Mouse (Mus musculus) lung, embryonic 15.5 days (tissue): ENCODE measurements around the gene Gpr132. TPM values are rescaled to one million over a fixed set of nuclear protein-coding genes. Genes with fewer than 3 reads are reported as not detected.
"Not testable (repeated sequence)": the region's sequence is repeated elsewhere in the genome, so short reads cannot be mapped to it uniquely, and the experiment has no call there.

Source experiments
- ATAC-seq: fragments of 200-750 bp; cut with Nextera tagmentation; 2 replicates; pipeline ENCODE4 v1.8.0; 2017; ENCODE audit warnings: moderate number of reproducible peaks, borderline replicate concordance; ENCODE audit not compliant: low FRiP score, low TSS enrichment; ENCODE audit errors: extremely low read depth
- H3K27ac ChIP-seq: fragments of 300-500 bp; sonication (generic); 2 replicates; pipeline ENCODE4 v1.5.1; 2015; ENCODE audit warnings: moderate library complexity, mild to moderate bottlenecking, inconsistent platforms
- H3K27me3 ChIP-seq: fragments of 300-500 bp; sonication (generic); 2 replicates; pipeline ENCODE4 v1.6.1; 2015; ENCODE audit warnings: inconsistent platforms
- H3K36me3 ChIP-seq: fragments of 300-500 bp; sonication (generic); 2 replicates; pipeline ENCODE4 v1.6.1; 2015; ENCODE audit warnings: inconsistent platforms
- H3K4me1 ChIP-seq: fragments of 300-500 bp; sonication (generic); 2 replicates; pipeline ENCODE4 v1.6.1; 2015; ENCODE audit warnings: inconsistent platforms
- H3K4me2 ChIP-seq: fragments of 300-500 bp; sonication (generic); 2 replicates; pipeline ENCODE4 v1.6.1; 2015; ENCODE audit warnings: inconsistent platforms, mild to moderate bottlenecking, moderate library complexity
- H3K4me3 ChIP-seq: fragments of 300-500 bp; sonication (generic); 2 replicates; pipeline ENCODE4 v1.5.1; 2015; ENCODE audit warnings: mild to moderate bottlenecking, inconsistent platforms
- H3K9ac ChIP-seq: fragments of 300-500 bp; sonication (generic); 2 replicates; pipeline ENCODE4 v1.6.1; 2015; ENCODE audit warnings: inconsistent platforms
- H3K9me3 ChIP-seq: fragments of 300-500 bp; sonication (generic); 2 replicates; pipeline ENCODE4 v1.6.1; 2016; ENCODE audit warnings: inconsistent platforms
- WGBS: fragments of 180-500 bp; shearing (Covaris S2); methylation state at CpG from one replicate; pipeline ENCODE4 v1.1.7; 2015; 5-methylcytosine and 5-hydroxymethylcytosine counted together
- polyA plus RNA-seq: library from polyadenylated mRNA; unstranded; fragments of >200 nt; fragmentation: Nextera tagmentation; extraction: Ambion mirVana; gene quantifications from 2 replicates; pipeline ENCODE4 v1.2.1, GENCODE M21; 2015

Gpr132 gene
- polyA plus RNA-seq, 1 experiment from 2014 or later = 0.79 TPM

DNA sequence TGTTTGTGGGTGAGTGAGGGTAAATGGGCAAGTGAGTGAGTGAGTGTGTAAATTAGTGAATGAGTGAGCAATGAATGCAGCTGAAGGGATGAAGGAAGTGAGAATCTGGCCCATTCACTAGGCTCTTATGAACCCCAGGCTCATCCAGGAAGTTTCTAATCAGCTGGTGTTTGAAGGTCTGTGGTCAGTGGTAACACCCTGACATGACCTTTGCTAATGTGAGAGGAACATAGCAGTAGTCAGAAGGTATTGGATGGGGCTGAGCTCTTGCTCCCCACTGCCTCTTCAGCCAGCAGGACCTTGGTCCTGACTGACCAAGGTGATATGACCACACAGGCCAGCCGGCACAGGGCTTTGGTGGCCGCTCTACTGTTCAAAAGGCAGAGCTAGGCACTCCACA lies 20.1 kb downstream of the Gpr132 start:
- Histone ChIP-seq H3K9me3 (no peaks in the 10 kb centered on the region), H3K36me3 (no peaks in the 10 kb centered on the region), H3K4me3 (no peak overlapping the region), H3K4me2 (no peak overlapping the region), H3K27me3 (no peaks in the 10 kb centered on the region), H3K4me1 (no peaks in the 10 kb centered on the region), H3K27ac (no peak overlapping the region), H3K9ac (no peak overlapping the region)
- 93% methylated on average over 2 of the region's 2 CpGs for WGBS
- no peak for ATAC-seq

- no peak overlapping the region for H3K9ac ChIP-seq
- no peaks in the 10 kb centered on the region for H3K9me3 ChIP-seq
- no peak overlapping the region for H3K4me2 ChIP-seq
- H3K4me1 ChIP-seq = no peaks in the 10 kb centered on the region
- no peak for ATAC-seq
- H3K27ac ChIP-seq = no peak overlapping the region
- no peaks in the 10 kb centered on the region for H3K27me3 ChIP-seq
- no peaks in the 10 kb centered on the region for H3K36me3 ChIP-seq
- 17% methylated on average over 3 of the region's 3 CpGs for WGBS
- H3K4me3 ChIP-seq = no peak overlapping the region
Observed at GRCm38 (mm10) chr12:112843803-112844202, 24.2 kb downstream of the Gpr132 start.

- 53% methylated on average over 2 of the region's 2 CpGs for WGBS
- not testable (repeated sequence) for H3K4me3 ChIP-seq, H3K36me3 ChIP-seq, H3K4me2 ChIP-seq, ATAC-seq, H3K9me3 ChIP-seq, H3K4me1 ChIP-seq, H3K27ac ChIP-seq, H3K9ac ChIP-seq, H3K27me3 ChIP-seq
Observed at GRCm38 (mm10) chr12:112842128-112842527, 25.9 kb downstream of the Gpr132 start.

- H3K36me3 ChIP-seq, H3K27ac ChIP-seq, H3K9me3 ChIP-seq, H3K27me3 ChIP-seq, H3K4me1 ChIP-seq, ATAC-seq, H3K9ac ChIP-seq, H3K4me2 ChIP-seq, H3K4me3 ChIP-seq: not testable (repeated sequence)
- 57% methylated on average over 4 of the region's 4 CpGs for WGBS
Observed at GRCm38 (mm10) chr12:112841338-112841892, 26.6 kb downstream of the Gpr132 start.

DNA sequence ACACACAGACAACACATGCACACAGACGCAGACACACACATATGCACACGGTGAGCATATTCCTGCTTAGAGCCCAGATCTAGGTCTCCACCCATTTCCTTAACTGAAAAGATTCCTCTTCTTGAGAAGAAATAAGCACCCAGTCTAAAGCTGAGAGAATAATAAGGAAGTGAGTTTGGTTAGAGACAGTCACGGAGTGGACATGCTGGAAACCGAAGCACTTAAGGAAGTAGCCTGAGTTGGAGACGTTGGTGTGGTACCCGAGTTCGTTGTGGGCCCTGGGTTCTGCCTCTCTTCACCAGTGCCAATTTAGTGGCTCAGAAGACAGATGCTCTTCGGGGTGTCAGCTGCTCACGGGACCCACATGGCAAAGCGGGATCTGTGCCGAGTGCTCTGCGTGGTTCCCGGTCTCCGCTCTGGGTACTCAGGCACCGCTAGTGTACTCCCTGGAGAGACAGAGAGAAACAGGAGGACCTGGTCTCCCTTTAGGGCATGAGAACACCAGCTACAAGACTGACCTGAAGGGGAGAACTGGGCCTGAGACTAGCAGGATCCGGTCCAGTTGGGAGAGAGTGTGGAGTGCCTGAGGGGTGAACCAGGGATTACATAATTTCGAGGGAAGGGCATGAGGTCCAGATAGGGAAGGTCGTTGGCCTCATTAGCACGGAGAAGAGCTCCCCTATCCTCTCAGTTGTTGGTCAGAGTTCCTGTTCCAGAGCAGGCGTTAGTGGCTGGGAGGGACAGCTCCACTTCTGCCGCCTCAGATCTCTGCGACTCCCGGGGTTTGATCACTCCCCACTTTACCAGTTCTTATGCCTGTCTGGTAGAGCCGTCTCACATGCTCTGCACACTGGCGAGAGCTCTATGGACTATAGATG lies 27.6 kb downstream of the Gpr132 start:
- Histone ChIP-seq H3K4me3 (no peak overlapping the region), H3K9me3 (no peaks in the 10 kb centered on the region), H3K4me1 (no peaks in the 10 kb centered on the region), H3K27me3 (no peaks in the 10 kb centered on the region), H3K27ac (no peak overlapping the region), H3K36me3 (no peaks in the 10 kb centered on the region), H3K9ac (no peak overlapping the region), H3K4me2 (no peak overlapping the region)
- WGBS = 69% methylated on average over 25 of the region's 25 CpGs
- ATAC-seq = no peak

- Histone ChIP-seq H3K4me3 (no peak overlapping the region), H3K27me3 (no peaks in the 10 kb centered on the region), H3K36me3 (no peaks in the 10 kb centered on the region), H3K4me1 (peaks cover 7% of the 10 kb centered on the region), H3K27ac (no peak overlapping the region), H3K4me2 (no peak overlapping the region), H3K9ac (no peak overlapping the region), H3K9me3 (no peaks in the 10 kb centered on the region)
- no peak for ATAC-seq
- WGBS = 62% methylated on average over 2 of the region's 2 CpGs
Observed at GRCm38 (mm10) chr12:112835046-112835445, 33.0 kb downstream of the Gpr132 start.

DNA sequence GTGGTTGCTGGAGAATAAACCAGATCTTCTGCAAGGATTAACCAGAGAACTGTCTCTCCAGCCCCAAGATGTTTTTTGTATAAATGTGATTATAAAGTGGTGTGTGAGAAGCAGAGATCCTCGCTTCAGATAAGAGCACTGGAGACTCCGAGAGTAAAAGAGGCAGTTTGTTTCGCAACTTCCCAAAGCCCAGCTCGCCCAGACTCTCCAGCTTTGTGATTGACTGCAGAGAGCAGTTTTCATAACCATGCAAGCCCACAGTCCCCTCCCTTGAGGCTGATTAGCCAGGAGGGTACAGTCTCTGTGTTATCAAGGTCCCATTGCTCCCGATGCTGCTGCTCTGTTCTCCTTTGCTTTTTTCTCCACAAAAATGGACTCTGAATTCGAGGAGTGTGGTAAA lies 34.5 kb downstream of the Gpr132 start:
- Histone ChIP-seq H3K4me3 (no peak overlapping the region), H3K36me3 (no peaks in the 10 kb centered on the region), H3K4me1 (peaks cover 9% of the 10 kb centered on the region), H3K27me3 (no peaks in the 10 kb centered on the region), H3K9ac (no peak overlapping the region), H3K9me3 (no peaks in the 10 kb centered on the region), H3K4me2 (no peak overlapping the region), H3K27ac (no peak overlapping the region)
- ATAC-seq = no peak
- WGBS = 50% methylated on average over 6 of the region's 6 CpGs

DNA sequence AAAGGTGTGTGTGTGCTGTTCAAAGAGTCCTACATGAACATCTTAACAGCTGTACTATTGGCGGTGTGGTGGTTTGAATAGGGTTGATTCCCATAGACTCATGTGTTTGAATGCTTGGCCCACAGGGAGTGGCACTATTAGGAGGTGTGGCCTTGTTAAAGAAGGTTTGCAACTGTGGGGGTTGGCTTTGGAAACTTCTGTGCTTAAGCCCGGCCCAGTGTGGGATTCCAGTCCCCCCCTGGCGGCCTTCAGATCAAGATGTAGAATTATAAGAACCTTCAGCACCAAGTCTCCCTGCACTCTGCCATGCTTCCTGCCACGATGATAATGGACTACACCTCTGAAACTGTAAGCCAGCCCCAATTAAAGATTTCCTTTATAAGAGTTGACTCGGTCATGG lies 35.6 kb downstream of the Gpr132 start:
- 85% methylated on average over 5 of the region's 5 CpGs for WGBS
- Histone ChIP-seq H3K4me2 (no peak overlapping the region), H3K27ac (no peak overlapping the region), H3K4me1 (peaks cover 16% of the 10 kb centered on the region), H3K4me3 (no peak overlapping the region), H3K9me3 (no peaks in the 10 kb centered on the region), H3K9ac (no peak overlapping the region), H3K36me3 (peaks cover 4% of the 10 kb centered on the region), H3K27me3 (no peaks in the 10 kb centered on the region)
- no peak for ATAC-seq

GRCm38 (mm10) chr12:112830570-112830969 lies 37.5 kb downstream of the Gpr132 start:
- 80% methylated on average over 3 of the region's 3 CpGs for WGBS
- Histone ChIP-seq H3K27ac (no peak overlapping the region), H3K27me3 (no peaks in the 10 kb centered on the region), H3K9me3 (no peaks in the 10 kb centered on the region), H3K4me1 (peaks cover 35% of the 10 kb centered on the region), H3K9ac (peak overlapping the region; percentile 76), H3K4me3 (peak overlapping the region; percentile 73), H3K36me3 (peaks cover 15% of the 10 kb centered on the region), H3K4me2 (peak overlapping the region; percentile 65)
- ATAC-seq = no peak

DNA sequence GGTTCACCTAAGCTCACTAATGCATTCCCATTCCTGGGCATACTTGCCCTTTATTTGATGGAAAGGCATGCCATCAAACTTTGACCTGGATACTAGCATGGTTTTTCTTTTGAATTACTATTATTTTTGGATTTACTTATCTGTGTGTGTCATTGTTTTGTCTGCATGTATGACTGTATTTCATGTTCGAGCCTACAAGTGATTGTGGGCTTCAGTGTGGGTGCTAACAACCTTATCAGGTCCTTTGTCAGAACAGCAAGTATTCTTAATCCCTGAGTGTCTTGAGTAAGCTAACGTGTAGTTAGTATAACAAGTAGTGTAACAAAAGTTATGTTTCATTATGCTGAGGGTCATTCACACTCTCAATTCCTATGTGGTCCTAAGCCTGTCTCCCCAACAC lies 37.9 kb downstream of the Gpr132 start:
- Histone ChIP-seq H3K9ac (peak overlapping the region; percentile 76), H3K4me2 (peak overlapping the region; percentile 65), H3K4me3 (peak overlapping the region; percentile 73), H3K27ac (peak overlapping the region; percentile 51; the same call in 1 of the 2 replicates), H3K9me3 (no peaks in the 10 kb centered on the region), H3K4me1 (peaks cover 37% of the 10 kb centered on the region), H3K36me3 (peaks cover 18% of the 10 kb centered on the region), H3K27me3 (no peaks in the 10 kb centered on the region)
- 18% methylated on average over 2 of the region's 2 CpGs for WGBS
- no peak for ATAC-seq

GRCm38 (mm10) chr12:112829244-112829864 lies 38.7 kb downstream of the Gpr132 start, which contains the start of gene Cdca4:
Cdca4 (minus strand) TSS chr12:112829423.
- Histone ChIP-seq H3K9me3 (no peaks in the 10 kb centered on the region), H3K4me2 (peak within 1 kb of the TSS; percentile 65), H3K36me3 (peaks cover 26% of the 10 kb centered on the region), H3K27ac (peak within 1 kb of the TSS; percentile 93), H3K9ac (peak within 1 kb of the TSS; percentile 97), H3K27me3 (no peaks in the 10 kb centered on the region), H3K4me3 (peak within 1 kb of the TSS; percentile 73), H3K4me1 (peaks cover 44% of the 10 kb centered on the region)
- ATAC-seq = peak; percentile 97
- WGBS = under 1% methylated on average over 53 of the region's 72 CpGs
